Mouse (Mus musculus): ENCODE measurements at regions not wholly inside any gene's neighbourhood (a gene's known extent, or its start where the extent isn't known, plus 50 kb on each side); places are given as distances from the start of the nearest gene placed in this dataset.
A peak's percentile ranks its signal among the peaks of the same experiment; 100 is the strongest.
"Not testable (repeated sequence)": the region's sequence is repeated elsewhere in the genome, so short reads cannot be mapped to it uniquely, and the experiment has no call there.

GRCm38 (mm10) chr4:89621260-89621659 lies 58.0 kb upstream of the Dmrta1 start:
- DNase-seq (ENCODE audit: low spot score in 2 of 2), result peak in 1 of 2 experiments; percentile 2

GRCm38 (mm10) chr4:89604721-89605120 lies 74.5 kb upstream of the Dmrta1 start:
- no peak for DNase-seq (ENCODE audit: low spot score in 2 of 2)

GRCm38 (mm10) chr4:89575529-89575928 lies 103.7 kb upstream of the Dmrta1 start:
- peak; percentile 64 to 71 for DNase-seq (ENCODE audit: low spot score in 2 of 2)

GRCm38 (mm10) chr4:89554711-89555466 lies 124.3 kb upstream of the Dmrta1 start:
- DNase-seq (ENCODE audit: low spot score in 2 of 2), result no peak

- no peak for DNase-seq (ENCODE audit: low spot score in 2 of 2)
These were observed 126.7 kb upstream of the Dmrta1 start for GRCm38 (mm10) chr4:89552556-89552955.

- no peak for DNase-seq (ENCODE audit: low spot score in 2 of 2)
These were observed 128.7 kb upstream of the Dmrta1 start for GRCm38 (mm10) chr4:89550515-89550914.

GRCm38 (mm10) chr4:89532462-89532861 lies 146.8 kb upstream of the Dmrta1 start:
- DNase-seq (ENCODE audit: low spot score in 2 of 2), result peak in 1 of 2 experiments; percentile 41

GRCm38 (mm10) chr4:89530050-89530911 lies 149.0 kb upstream of the Dmrta1 start:
- no peak for DNase-seq (ENCODE audit: low spot score in 2 of 2)

GRCm38 (mm10) chr4:89527966-89528365 lies 151.3 kb upstream of the Dmrta1 start:
- no peak for DNase-seq (ENCODE audit: low spot score in 2 of 2)

- no peak for DNase-seq (ENCODE audit: low spot score in 2 of 2)
These were observed 151.9 kb upstream of the Dmrta1 start for GRCm38 (mm10) chr4:89527326-89527725.

GRCm38 (mm10) chr4:89525525-89525924 lies 153.7 kb upstream of the Dmrta1 start:
- not testable (repeated sequence) for DNase-seq (ENCODE audit: low spot score in 2 of 2)

GRCm38 (mm10) chr4:89524260-89525200 lies 154.7 kb upstream of the Dmrta1 start:
- peak; percentile 58 to 66 for DNase-seq (ENCODE audit: low spot score in 2 of 2)

GRCm38 (mm10) chr4:89523423-89524259 lies 155.6 kb upstream of the Dmrta1 start:
- DNase-seq (ENCODE audit: low spot score in 2 of 2), result no peak

- DNase-seq (ENCODE audit: low spot score in 2 of 2), result no peak
These were observed 161.2 kb upstream of the Dmrta1 start for GRCm38 (mm10) chr4:89518027-89518426.

GRCm38 (mm10) chr4:89515823-89516411 lies 163.3 kb upstream of the Dmrta1 start:
- no peak for DNase-seq (ENCODE audit: low spot score in 2 of 2)

GRCm38 (mm10) chr4:89514981-89515380 lies 164.3 kb upstream of the Dmrta1 start:
- no peak for DNase-seq (ENCODE audit: low spot score in 2 of 2)

GRCm38 (mm10) chr4:89510593-89510992 lies 168.6 kb upstream of the Dmrta1 start:
- DNase-seq (ENCODE audit: low spot score in 2 of 2), result no peak

- no peak for DNase-seq (ENCODE audit: low spot score in 2 of 2)
These were observed 169.4 kb upstream of the Dmrta1 start for GRCm38 (mm10) chr4:89509655-89510391.

- no peak for DNase-seq (ENCODE audit: low spot score in 2 of 2)
These were observed 171.0 kb upstream of the Dmrta1 start for GRCm38 (mm10) chr4:89508103-89508763.

Data from right cerebral cortex, adult 2 months (tissue).